Mouse (Mus musculus): Measurements from ENCODE around the gene Dnlz. TPM values are rescaled to one million over a fixed set of nuclear protein-coding genes. Genes with fewer than 3 reads are reported as not detected.
"Not testable (repeated sequence)": the region's sequence is repeated elsewhere in the genome, so short reads cannot be mapped to it uniquely, and the experiment has no call there.

Gene Dnlz
- total and polyA plus RNA-seq, 2 experiments, result 10.7 to 16.4 TPM

DNA sequence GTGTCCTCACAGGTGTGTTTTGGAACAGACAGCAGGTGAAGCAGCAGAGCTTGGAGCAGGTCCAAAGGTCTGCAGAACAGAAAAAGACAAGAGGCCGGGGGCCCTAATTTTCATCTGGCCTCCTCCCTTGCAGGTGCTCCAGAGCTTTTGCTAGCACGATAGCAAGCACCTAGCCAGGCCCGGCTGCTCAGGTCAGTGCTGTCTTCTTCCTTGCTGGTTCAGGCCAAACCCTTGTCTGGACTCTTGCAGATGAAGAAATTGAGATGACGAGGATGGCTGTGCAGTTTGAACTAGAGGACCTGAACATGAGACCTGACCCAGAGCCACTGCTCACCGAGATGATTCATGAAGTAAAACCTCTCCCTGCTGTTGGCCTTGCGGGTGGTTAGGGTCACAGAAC, 39.7 kb upstream of the Dnlz start:
- peaks cover 8% of the 10 kb centered on the region for H3K4me1 ChIP-seq (ENCODE audit: control insufficient read depth, insufficient read depth, low read length)
- H3K9ac ChIP-seq (ENCODE audit: low read depth, low read length), result no peak overlapping the region
- TF ChIP-seq CTCF (IDR thresholded peaks at IDR 0.05; ENCODE audit: low read depth, low read length), result no peak
- TF ChIP-seq POLR2A (IDR thresholded peaks at IDR 0.05; ENCODE audit: extremely low read depth, insufficient read depth, low read length), result no peak
- peaks cover 27% of the 10 kb centered on the region for H3K36me3 ChIP-seq (ENCODE audit: control insufficient read depth, insufficient read depth, low read length)
- H3K79me2 ChIP-seq (ENCODE audit: control insufficient read depth, insufficient read depth, low read length), result peaks cover 13% of the 10 kb centered on the region; the same call in 1 of the 2 replicates
- H3K4me3 ChIP-seq (ENCODE audit: insufficient read depth, low read depth, low read length), result no peak overlapping the region
- WGBS, result 90% methylated on average over 6 of the region's 6 CpGs
- no peak overlapping the region for H3K27ac ChIP-seq (replicated peaks; ENCODE audit: insufficient read depth, low read depth, low read length)
- DNase-seq (ENCODE audit: extremely low read depth, low read depth, low spot score), result no peak
- H3K27me3 ChIP-seq (ENCODE audit: control insufficient read depth, insufficient read depth, low read length), result no peaks in the 10 kb centered on the region

DNA sequence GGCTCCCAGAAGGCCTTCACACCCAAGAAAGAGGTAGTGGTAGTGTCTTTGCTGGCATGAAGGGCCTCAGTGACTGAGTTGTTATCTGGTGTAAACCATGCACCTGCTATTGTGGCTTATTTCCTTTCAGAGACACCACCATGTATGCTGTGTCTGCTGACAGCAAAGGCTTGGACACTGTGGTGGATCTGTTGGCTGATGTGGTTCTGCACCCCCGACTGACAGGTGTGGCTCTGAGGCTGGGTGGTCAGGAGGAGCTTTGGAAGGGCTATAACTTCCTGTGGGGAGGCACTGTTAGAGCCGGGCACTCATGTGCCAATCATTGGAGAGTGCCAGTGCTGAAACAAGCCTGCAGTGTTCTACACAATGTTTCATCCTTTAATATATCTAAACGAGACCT, 39.0 kb upstream of the Dnlz start:
- Histone ChIP-seq H3K79me2 (ENCODE audit: control insufficient read depth, insufficient read depth, low read length) (peaks cover 13% of the 10 kb centered on the region; the same call in 1 of the 2 replicates), H3K27ac (replicated peaks; ENCODE audit: insufficient read depth, low read depth, low read length) (no peak overlapping the region), H3K9ac (ENCODE audit: low read depth, low read length) (no peak overlapping the region), H3K4me1 (ENCODE audit: control insufficient read depth, insufficient read depth, low read length) (peaks cover 8% of the 10 kb centered on the region), H3K27me3 (ENCODE audit: control insufficient read depth, insufficient read depth, low read length) (no peaks in the 10 kb centered on the region), H3K36me3 (ENCODE audit: control insufficient read depth, insufficient read depth, low read length) (peaks cover 25% of the 10 kb centered on the region), H3K4me3 (ENCODE audit: insufficient read depth, low read depth, low read length) (no peak overlapping the region)
- no peak for TF ChIP-seq CTCF (IDR thresholded peaks at IDR 0.05; ENCODE audit: low read depth, low read length)
- no peak for TF ChIP-seq POLR2A (IDR thresholded peaks at IDR 0.05; ENCODE audit: extremely low read depth, insufficient read depth, low read length)
- no peak for DNase-seq (ENCODE audit: extremely low read depth, low read depth, low spot score)
- 75% methylated on average over 3 of the region's 3 CpGs for WGBS

DNA sequence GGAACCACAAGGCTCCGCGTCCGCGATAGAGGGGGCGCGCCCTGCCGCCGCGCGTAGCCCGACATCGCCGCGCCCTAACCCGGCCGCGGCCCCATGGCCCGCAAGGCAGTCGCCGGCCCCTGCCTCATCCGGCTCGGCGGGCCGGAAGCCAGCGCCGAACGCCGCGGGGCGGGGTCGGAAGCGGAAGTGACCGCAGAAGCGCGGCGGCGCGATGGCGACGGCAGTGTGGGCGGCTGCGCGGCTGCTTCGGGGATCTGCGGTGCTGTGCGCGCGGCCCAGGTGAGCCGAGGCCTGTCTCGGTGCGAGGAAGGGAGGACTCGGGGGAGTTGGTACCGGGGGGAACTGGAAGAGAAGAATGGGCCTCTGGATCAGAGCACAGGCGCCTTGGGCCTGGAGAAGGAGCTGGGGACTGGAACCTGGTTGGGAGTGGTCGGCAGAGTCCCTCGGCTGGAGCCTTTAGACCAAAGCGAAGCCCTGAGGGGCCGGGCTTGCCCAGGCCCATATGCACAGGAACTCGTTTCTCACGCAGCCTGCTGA, 37.3 kb upstream of the Dnlz start, which contains the start of the genes Entr1 and Pmpca:
Gene Entr1, minus strand, starts transcription at position 163 of the 537 bp plus-strand sequence.
Gene Pmpca, plus strand, starts transcription at position 186 of the 537 bp plus-strand sequence.
- peak within 1 kb of the TSS; percentile 73 for H3K4me3 ChIP-seq (ENCODE audit: insufficient read depth, low read depth, low read length)
- H3K9ac ChIP-seq (ENCODE audit: low read depth, low read length), result peak within 1 kb of the TSS; percentile 92
- H3K4me1 ChIP-seq (ENCODE audit: control insufficient read depth, insufficient read depth, low read length), result peaks cover 8% of the 10 kb centered on the region
- peaks cover 13% of the 10 kb centered on the region; the same call in 1 of the 2 replicates for H3K79me2 ChIP-seq (ENCODE audit: control insufficient read depth, insufficient read depth, low read length)
- H3K27ac ChIP-seq (replicated peaks; ENCODE audit: insufficient read depth, low read depth, low read length), result peak within 1 kb of the TSS; percentile 16; the same call in 1 of the 2 replicates
- DNase-seq (ENCODE audit: extremely low read depth, low read depth, low spot score), result peak; percentile 39
- H3K27me3 ChIP-seq (ENCODE audit: control insufficient read depth, insufficient read depth, low read length), result no peaks in the 10 kb centered on the region
- TF ChIP-seq CTCF (IDR thresholded peaks at IDR 0.05; ENCODE audit: low read depth, low read length) (no peak), POLR2A (IDR thresholded peaks at IDR 0.05; ENCODE audit: extremely low read depth, insufficient read depth, low read length) (peak; percentile 78; the same call in 1 of the 2 replicates)
- peaks cover 21% of the 10 kb centered on the region for H3K36me3 ChIP-seq (ENCODE audit: control insufficient read depth, insufficient read depth, low read length)
- WGBS, result under 1% methylated on average over 60 of the region's 60 CpGs

DNA sequence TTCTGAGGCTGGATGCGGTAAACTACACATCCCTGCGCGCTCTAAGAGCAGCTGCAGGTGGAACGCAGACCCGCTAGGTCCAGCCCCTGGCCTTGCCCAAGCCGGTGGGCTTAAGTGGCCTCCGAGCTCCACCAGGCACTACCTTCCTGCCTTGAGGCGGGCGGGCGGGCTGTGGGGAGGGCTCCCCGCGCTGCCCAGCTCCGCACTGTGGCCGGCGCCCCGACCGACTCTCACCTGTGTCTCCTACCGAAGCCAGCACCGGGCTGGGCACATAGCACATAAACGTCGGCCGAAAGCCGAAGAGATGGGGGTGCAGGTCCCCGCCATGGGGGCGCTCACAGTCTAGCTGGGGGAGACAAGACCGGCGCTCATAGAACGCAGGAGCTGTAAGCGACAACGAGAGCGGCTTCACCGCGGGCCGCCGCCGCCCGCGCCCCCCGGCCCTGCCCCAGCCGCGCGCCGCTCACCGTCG, 36.8 kb upstream of the Dnlz start:
- TF ChIP-seq POLR2A (IDR thresholded peaks at IDR 0.05; ENCODE audit: extremely low read depth, insufficient read depth, low read length), result no peak
- TF ChIP-seq CTCF (IDR thresholded peaks at IDR 0.05; ENCODE audit: low read depth, low read length), result no peak
- 1% methylated on average over 42 of the region's 45 CpGs for WGBS
- H3K9ac ChIP-seq (ENCODE audit: low read depth, low read length), result peak overlapping the region; percentile 92
- DNase-seq (ENCODE audit: extremely low read depth, low read depth, low spot score), result no peak
- H3K4me1 ChIP-seq (ENCODE audit: control insufficient read depth, insufficient read depth, low read length), result peaks cover 8% of the 10 kb centered on the region
- H3K79me2 ChIP-seq (ENCODE audit: control insufficient read depth, insufficient read depth, low read length), result peaks cover 13% of the 10 kb centered on the region; the same call in 1 of the 2 replicates
- H3K27me3 ChIP-seq (ENCODE audit: control insufficient read depth, insufficient read depth, low read length), result no peaks in the 10 kb centered on the region
- peaks cover 22% of the 10 kb centered on the region for H3K36me3 ChIP-seq (ENCODE audit: control insufficient read depth, insufficient read depth, low read length)
- peak overlapping the region; percentile 73 for H3K4me3 ChIP-seq (ENCODE audit: insufficient read depth, low read depth, low read length)
- H3K27ac ChIP-seq (replicated peaks; ENCODE audit: insufficient read depth, low read depth, low read length), result no peak overlapping the region

DNA sequence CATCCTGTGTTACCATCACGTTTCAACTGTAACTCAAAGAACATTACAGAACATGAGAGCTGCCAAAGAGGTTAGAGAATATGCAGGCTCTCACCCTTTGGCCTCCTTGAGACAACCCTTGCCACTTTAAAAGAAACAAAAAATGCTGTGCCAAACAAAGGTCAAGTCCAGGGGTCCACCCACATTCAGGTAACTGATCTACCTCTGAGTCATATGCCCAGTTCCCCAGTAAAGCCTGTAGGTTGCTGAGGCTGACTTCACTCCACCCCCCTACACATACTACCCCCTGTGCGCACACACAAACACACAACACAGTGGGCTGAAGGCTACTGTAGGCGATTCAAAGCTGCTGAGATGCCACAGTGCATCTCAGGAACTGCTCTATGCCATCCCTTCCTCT, 35.8 kb upstream of the Dnlz start:
- no peak overlapping the region for H3K27ac ChIP-seq (replicated peaks; ENCODE audit: insufficient read depth, low read depth, low read length)
- no peak for TF ChIP-seq POLR2A (IDR thresholded peaks at IDR 0.05; ENCODE audit: extremely low read depth, insufficient read depth, low read length)
- TF ChIP-seq CTCF (IDR thresholded peaks at IDR 0.05; ENCODE audit: low read depth, low read length), result no peak
- peaks cover 13% of the 10 kb centered on the region; the same call in 1 of the 2 replicates for H3K79me2 ChIP-seq (ENCODE audit: control insufficient read depth, insufficient read depth, low read length)
- H3K4me1 ChIP-seq (ENCODE audit: control insufficient read depth, insufficient read depth, low read length), result peaks cover 8% of the 10 kb centered on the region
- no peak overlapping the region for H3K4me3 ChIP-seq (ENCODE audit: insufficient read depth, low read depth, low read length)
- H3K9ac ChIP-seq (ENCODE audit: low read depth, low read length), result no peak overlapping the region
- 86% methylated on average over 3 of the region's 3 CpGs for WGBS
- H3K27me3 ChIP-seq (ENCODE audit: control insufficient read depth, insufficient read depth, low read length), result no peaks in the 10 kb centered on the region
- H3K36me3 ChIP-seq (ENCODE audit: control insufficient read depth, insufficient read depth, low read length), result peaks cover 19% of the 10 kb centered on the region
- DNase-seq (ENCODE audit: extremely low read depth, low read depth, low spot score), result no peak

DNA sequence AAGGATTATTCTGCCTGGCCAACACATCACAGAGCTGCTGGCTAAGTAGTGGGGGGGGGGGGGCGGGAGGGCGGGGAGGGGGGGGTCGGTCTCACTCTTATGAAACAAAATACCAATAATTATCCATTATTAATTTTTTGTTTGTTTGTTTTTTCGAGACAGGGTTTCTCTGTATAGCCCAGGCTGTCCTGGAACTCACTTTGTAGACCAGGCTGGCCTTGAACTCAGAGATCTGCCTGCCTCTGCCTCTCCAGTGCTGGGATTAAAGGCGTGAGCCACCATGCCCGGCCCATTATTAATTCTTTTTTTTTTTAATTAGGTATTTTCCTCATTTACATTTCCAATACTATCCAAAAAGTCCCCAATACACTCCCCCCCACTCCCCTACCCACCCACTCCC, 29.0 kb upstream of the Dnlz start:
- not testable (repeated sequence) for H3K4me1 ChIP-seq (ENCODE audit: control insufficient read depth, insufficient read depth, low read length); DNase-seq (ENCODE audit: extremely low read depth, low read depth, low spot score); H3K79me2 ChIP-seq (ENCODE audit: control insufficient read depth, insufficient read depth, low read length); H3K27ac ChIP-seq (replicated peaks; ENCODE audit: insufficient read depth, low read depth, low read length); H3K27me3 ChIP-seq (ENCODE audit: control insufficient read depth, insufficient read depth, low read length); H3K9ac ChIP-seq (ENCODE audit: low read depth, low read length)
- peaks cover 20% of the 10 kb centered on the region; the same call in 1 of the 2 replicates for H3K36me3 ChIP-seq (ENCODE audit: control insufficient read depth, insufficient read depth, low read length)
- 15% methylated on average over 6 of the region's 6 CpGs for WGBS
- peak overlapping the region; percentile 72 for H3K4me3 ChIP-seq (ENCODE audit: insufficient read depth, low read depth, low read length)
